Mouse (Mus musculus): ENCODE results near the gene Eda.
A peak's percentile ranks its signal among the peaks of the same experiment; 100 is the strongest.

The Eda gene

DNA sequence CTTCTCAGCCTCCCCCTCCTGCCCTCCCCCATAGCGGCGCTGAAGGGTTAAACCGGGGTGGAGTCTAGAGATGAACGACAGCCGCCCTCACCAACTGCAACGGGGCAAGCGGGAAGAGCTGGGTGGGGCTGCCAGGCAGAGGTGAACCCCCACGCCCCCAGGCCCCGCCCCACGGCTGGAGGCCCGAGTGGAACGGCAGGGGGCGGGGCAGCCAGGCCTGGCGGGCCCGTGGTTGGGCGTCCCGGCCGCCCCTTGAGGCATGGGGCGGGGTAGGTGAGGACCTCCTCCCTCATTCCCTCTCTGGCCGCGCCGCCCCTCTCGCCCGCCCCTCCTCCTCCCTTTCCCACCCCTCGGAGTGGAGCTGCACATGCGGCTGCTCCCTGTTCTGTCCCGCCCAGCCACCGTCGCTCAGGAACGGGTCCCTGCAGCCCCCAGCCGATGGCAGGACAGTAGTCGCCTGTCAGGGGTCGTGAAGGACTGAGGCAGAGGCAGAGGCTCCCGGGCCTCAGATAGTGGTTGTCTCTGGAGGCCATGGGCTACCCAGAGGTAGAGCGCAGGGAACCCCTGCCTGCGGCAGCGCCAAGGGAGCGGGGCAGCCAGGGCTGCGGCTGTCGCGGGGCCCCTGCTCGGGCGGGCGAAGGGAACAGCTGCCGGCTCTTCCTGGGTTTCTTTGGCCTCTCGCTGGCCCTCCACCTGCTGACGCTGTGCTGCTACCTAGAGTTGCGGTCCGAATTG lies at the start of gene Eda:
Gene Eda, plus strand, starts transcription at position 357 of the 735 bp plus-strand sequence.
- DNase-seq (ENCODE audit: extremely low spot score, low spot score), result peak; percentile 83

DNA sequence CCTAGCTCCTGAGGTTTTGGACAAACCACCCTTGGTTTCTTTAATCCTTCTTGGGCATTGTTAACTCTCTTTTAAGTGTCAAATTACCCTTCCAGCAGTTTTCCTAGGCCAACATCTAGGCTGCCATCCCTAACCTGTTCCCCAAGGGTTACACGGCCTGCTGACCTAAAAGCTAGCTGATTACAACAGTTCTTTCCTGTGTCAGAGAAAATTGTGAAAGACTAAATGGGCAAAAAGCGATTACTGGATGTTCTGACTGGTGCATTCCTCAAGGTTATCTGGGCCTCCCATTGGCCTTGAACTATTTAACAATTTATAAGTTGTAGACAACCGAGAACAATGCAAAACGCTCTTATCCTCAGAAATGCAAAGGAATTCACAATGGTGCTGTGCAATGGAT lies 14.4 kb upstream of the Eda start:
- DNase-seq (ENCODE audit: extremely low spot score, low spot score), result no peak

DNA sequence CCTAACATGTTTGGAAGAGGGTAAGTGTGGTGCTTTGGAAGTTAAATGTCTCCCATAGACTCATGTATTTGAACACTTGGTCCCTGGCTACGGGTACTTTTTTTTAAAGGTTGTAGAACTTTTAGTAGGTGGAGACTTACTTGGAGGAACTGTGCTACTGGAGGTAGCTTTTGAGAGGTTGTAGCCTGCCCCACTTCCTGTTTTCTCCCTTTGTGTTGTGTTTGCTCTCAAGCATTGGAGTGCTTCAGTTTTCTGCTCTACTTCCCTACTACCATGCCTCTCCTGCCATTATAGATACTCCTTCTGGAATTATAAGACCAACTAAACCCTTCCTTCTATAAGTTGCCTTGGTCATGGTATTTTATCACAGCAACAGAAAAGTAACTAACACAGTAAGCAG lies 5.3 kb upstream of the Eda start:
- no peak for DNase-seq (ENCODE audit: extremely low spot score, low spot score)

DNA sequence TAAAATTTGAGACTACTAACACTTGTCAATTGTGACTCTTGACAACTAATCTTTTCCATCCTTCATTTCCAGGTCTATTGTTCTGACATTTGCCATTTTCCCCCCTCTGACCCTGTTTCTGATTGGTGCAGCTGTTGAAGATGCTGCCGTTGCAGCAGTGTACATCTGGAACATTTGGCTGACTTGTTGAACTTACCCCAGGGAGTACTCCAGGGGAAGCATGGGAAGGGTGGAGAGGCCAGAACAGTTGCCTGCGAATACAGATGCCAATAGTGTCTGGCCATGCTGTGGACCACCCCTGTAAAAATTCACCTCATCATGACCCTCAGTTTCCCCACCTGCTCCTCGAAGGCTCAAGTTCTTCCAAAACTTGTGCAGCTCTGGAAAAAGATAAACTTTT lies 1.0 kb upstream of the Eda start:
- DNase-seq (ENCODE audit: extremely low spot score, low spot score), result peak; percentile 26

DNA sequence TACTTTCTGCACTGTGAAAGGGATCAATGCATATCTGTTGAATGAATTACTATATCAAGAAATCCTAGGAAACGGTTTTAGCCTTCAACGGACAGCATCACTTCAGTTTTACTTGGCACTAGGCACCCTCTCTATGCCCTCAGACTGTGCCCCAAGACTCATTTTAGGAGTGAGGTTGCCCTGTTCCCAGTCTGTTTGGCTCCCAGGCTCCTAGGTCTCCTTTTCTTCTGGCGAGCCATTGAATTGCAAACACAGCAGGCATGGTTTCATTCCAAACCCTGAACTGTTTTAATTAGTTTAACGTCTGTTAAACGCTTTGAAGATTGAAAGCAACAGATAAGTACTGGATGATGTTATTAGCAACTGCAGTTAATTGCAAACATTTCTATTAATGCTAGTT lies 603 bp upstream of the Eda start:
- peak; percentile 23 for DNase-seq (ENCODE audit: extremely low spot score, low spot score)

DNA sequence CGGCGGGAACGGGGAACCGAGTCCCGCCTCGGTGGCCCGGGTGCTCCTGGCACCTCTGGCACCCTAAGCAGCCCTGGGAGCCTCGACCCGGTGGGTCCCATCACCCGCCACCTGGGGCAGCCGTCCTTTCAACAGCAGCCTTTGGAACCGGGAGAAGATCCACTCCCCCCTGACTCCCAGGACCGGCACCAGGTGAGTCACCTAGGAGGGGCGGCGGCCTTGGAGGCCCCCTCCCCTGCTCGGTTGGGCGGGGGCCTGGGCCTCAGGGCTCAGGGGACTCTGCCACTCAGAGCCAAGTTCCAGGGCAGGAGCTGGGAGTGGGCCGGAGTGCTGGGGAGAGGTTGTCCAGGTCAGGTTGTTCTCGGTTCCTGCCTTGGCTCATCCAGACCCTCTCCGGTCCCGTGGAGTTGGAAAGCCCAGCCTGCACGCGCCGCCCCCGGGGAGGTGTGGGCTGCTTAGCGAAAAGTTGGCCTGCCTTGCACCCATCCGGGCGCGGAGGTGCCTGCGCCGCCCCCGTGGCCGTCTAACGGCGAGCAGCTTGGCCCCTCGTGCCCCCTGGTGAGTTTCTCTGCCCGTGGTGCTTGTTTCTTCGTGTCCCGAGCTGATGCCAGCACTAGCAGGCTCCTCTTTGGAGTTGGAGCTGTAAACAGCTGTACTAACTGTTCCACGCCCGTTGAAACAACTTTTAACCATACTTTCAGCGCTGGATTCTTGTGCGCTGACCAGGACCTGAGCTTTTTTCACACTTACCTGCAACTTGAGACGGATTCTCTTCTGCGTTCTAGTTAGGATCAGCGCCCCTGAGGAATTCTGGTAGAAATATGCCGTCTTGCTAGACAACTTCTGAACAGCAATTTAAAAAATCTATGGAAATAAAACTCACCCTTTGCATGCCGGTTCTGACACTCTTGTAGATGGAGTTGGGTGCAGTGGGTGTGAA lies 849 bp downstream of the Eda start:
- peak; percentile 34 for DNase-seq (ENCODE audit: extremely low spot score, low spot score)

DNA sequence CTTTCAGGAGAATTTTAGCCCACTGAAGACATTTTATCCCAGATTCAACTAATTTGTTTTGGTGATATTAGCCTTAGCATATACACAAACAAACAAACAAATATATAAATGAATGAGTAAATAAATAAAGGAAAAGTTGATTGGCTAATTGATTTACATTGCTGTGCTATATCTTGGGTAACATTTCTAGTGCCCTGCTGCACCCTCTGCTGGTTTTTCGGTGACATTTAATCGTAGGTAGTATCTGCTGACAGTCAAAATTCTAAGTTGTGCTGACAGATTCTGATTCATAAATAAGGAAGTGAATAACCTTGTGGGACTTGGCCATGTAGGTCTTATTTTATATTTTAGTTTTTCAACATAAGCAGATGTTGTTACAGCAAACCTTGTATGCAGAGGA lies 2.9 kb downstream of the Eda start:
- no peak for DNase-seq (ENCODE audit: extremely low spot score, low spot score)

DNA sequence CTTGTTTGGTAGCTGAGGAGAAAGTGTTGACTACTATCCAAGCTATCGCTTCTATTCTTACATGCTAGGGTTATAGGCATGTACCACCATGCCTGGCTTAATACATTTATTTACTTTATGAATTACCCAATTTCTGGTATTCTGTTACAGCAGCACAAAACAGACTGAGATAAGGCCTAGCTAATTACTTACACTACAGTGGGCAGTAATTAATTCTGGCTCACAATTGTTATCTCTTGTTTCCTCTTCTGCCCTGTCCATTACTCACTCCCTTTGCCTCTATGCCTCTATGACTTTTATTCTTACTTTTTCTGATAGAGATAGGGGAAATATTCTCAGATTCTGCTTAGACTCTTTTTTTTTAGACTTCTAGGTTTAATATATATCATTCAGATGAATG lies 18.0 kb downstream of the Eda start:
- DNase-seq (ENCODE audit: extremely low spot score, low spot score), result no peak

DNA sequence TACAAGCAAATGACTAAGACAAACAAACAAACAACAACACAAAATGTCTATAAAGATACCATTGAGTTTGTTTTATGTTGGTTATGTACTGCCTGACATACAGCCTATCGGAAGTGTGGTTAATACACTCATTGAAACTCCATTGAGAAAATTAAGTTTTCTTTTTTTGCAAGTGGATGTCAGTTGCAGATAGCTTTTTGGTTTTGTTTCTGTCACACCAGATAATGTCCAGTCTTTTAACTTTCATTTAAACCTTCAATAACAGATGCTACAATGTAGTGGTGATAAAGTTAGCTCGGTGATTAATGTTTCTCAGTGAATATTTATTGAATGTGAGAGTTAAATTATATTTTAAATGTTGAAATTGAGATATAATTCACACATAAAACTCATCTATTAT lies 23.9 kb downstream of the Eda start:
- no peak for DNase-seq (ENCODE audit: extremely low spot score, low spot score)

DNA sequence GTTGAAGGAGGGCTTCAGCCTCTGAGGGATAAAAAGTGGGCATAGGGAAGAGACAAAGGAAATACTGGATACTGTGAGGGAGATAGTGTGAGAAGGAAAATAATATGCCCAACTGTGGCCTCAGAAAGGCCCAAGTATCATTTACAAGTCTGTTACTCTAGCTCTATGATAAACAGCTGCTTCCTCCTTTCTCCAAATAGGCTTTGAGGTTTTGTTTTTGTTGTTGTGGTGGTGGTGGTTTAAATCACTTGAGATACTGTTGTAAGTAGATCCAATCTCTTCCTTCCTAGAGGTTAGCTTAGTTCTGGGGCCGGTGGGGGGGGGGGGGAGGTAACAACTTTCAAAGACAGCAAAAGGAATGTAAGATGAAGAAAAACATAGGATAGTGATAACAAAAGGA lies 143.0 kb downstream of the Eda start:
- no peak for DNase-seq (ENCODE audit: extremely low spot score, low spot score)

DNA sequence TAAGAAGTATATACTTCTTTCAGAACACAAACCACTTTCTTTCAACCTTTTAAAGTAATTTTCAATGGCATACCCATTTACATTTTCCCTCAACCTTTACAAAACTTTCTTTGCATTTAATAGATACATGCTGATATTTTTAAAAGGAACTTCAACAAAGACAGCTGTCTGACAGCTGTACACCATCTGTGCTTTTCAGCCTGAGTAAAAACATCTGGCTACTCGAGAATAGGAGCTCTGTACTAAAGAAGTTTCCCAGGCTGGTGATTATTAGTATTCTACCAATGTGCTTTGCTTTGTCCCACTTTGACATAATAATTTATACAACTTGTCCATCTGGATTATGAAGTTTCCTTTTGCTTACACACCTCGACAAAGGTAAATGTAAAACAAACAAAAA lies 219.9 kb downstream of the Eda start:
- no peak for DNase-seq (ENCODE audit: extremely low spot score, low spot score)

DNA sequence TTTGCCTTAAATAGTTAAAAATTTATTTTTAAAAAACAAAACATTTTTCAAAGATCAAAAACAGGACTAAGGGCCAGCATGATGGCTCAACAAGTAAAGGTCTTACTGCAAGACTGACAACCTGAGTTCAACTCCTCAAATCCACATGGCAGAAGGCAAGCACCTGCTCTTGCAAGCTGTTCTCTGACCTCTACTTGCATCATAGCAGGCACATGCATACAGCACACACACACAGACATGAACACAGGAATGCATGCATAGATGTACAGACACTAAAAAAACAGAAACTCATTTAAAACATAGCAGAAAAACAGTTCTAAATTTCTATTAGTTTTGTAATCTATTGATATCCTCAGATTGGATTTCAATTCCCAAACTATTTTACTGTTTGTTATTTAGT lies 338.2 kb downstream of the Eda start:
- no peak for DNase-seq (ENCODE audit: extremely low spot score, low spot score)

DNA sequence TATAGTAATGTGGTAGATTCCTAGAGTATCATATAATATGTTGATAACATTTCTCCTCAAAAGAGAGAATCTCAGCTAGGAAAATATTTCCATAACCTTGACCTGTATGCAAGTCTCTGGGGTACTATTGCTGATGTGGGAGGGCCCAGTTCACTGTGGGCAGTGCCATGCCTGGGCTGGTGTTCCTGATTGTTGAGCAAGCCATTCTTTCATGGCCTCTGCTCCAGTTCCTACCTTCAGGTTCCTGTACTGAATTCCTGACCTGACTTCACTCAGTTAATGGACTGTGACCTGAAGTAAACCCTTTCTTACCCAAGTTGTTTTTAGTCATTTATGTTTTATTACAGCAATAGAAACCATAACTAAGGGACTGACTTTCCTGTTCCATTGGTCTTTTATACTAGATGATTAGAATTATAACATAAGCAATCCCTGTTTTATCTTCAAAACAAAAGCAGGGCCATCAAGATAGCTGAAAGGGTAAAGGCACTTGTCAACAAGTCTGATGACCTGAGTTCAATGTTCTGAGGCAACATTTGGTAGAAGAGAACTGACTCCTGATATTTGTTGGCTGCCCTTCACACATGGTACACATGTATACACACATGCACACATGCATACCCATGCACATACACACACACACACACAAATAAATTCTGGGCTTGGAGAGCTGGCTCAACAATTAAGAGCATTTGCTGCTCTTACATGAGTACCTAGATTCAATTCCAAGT lies 338.9 kb downstream of the Eda start:
- DNase-seq (ENCODE audit: extremely low spot score, low spot score), result no peak

DNA sequence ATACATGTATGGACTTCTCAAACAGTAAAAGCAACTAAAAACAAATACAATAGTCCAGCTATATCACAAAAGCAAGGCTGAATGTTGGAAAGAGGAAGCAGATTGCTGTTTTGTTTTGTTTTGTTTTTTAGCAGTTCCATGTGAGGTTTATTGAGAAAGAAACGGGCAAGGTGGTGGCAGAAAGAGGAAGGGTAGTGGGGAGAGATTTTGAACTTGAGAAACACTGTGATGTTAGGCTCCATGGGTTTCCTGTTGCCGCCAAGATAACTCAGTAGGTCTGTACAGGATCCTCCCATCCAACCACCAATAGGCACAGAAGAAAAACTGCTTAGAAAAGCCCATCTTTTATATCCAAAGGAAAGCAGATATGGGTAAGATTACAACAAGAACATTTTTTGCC lies 365.3 kb downstream of the Eda start:
- DNase-seq (ENCODE audit: extremely low spot score, low spot score), result no peak

DNA sequence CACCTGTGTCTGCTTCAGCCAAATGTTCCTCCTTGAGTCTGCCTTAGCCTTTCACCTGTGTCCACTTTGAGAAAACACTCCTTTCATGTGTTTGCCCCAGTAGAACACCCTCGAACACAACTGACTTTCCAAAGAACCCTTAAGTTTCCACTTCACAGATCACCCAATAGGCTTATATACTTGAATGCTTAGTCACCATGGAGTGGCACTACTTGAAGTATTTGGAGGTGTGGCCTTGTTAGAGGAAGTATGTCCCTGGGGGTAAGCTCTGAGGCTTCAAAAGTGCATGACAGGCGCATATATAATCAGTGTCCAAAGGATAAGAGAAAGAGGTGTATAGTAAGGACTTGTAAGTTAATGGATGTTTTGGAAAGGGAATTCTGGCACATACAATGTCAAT lies 369.0 kb downstream of the Eda start:
- no peak for DNase-seq (ENCODE audit: extremely low spot score, low spot score)

DNA sequence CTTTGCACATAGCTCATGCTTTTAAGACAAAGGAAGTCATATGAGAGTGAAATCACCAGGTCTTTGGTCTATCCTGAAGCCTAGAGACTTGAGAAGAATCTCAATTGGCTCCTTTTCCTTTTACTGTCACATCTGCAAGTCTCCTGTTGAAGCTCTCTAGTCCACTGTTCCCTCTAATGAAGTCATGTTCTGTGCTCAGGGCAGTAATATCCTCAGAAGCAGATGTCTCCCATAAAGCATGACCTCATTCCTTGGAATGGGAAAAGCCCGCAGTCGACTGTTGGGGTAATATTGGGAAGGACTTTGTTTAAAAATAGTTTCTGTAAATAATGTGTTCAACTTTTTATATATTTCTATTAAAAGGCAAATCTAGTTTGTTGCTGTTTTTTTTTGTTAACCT lies 381.6 kb downstream of the Eda start:
- DNase-seq (ENCODE audit: extremely low spot score, low spot score), result no peak

DNA sequence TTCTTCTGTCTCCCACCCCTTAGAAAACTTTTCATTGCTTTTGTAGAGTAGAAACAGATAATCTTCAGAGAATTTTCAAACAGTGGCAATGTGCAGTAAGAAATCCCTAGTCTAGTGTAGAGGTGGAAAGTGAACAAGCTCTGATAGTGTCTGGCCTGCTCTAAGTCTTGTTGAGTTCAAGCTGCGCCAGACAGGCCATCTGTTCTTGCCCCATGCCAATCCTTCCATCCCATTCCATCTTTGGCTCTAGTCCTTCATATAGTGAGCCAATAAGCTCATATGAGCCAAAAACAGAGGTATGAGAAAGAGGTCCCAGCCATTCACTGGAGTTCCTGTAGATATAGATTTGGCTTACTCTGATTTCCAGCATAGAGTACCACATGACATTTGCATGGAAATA lies 414.5 kb downstream of the Eda start:
- DNase-seq (ENCODE audit: extremely low spot score, low spot score), result no peak

DNA sequence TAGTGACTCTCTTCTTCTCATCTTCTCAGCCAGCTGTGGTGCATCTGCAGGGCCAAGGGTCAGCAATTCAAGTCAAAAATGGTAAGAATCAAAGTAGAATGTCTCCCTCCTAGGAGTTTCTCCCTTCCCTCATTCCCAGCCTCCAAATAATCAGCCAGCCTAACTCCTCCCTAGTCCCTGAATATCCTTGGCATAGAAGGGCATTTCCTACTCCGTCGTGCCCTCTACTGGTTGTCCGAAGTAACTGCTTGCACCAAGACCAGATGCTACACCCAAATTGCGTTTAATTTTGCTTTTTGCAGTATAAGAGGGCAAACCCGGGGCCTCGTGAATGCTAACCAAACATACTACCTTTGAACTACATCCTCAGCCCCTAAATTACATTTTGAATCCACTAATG lies 416.9 kb downstream of the Eda start:
- peak; percentile 25 for DNase-seq (ENCODE audit: extremely low spot score, low spot score)

DNA sequence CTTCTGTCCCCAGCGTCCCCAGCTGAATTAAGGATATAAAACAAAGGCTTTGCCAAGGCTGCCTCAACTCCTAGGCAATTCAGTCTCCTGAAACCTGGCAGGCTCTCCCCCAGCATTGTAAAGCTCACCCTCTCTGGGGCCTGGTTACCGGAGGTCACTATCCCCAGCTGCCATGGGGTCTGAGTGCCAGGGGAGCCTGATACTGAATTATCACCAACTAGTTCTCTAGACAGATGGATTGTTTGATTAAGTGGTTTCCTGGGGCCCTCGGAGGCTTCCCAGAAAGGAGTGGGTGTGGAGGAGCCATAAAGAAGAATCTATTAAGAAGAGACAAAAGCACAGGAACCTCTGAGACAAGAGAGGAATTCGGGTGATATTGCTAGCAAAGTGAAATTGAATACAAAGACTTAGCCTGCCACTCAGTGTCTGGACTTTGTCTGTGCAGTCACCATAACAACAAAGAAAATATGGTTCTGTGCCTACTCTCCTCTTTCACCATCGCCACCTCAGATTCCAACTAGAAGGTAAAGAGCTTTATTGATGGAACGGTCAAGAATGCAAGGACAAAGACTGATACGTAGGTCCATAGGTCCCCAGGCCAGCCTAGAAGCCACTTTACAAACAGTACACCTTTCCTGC lies 418.9 kb downstream of the Eda start:
- DNase-seq (ENCODE audit: extremely low spot score, low spot score), result no peak

DNA sequence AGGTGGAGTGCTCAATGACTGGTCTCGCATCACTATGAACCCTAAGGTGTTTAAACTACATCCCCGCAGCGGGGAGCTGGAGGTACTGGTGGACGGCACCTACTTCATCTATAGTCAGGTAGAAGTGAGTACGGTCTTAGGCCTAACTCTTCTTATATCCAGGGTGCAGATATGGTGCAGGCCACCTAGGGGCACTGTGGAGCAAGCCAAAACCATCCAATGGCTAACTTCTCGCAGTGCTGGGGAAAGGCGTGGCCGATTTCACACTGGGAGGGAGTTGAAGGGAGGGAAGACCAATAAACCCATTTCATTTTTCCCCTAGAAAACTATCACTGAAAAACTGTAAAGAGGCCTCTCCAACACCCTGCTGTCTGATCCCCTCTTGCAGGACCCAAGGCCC lies 419.6 kb downstream of the Eda start:
- DNase-seq (ENCODE audit: extremely low spot score, low spot score), result no peak

DNA sequence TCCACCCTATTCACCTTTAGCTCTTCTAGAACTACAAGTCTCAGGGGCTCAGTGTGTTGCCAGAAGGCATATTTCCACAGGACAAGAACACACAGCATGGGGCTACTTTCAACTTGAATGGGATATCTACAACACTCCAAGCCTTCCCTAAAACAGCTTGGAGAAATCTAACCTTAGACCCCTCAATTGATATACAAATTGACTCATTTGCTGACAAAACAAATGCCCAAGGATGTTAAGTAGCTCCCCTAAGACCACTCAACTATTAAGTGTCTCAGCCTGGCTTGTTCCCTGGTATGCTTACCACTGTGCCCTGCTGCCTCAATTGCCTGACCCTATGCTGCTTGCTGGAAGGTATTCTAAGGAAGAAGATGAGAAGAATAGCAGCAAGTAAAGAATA lies 425.5 kb downstream of the Eda start:
- DNase-seq (ENCODE audit: extremely low spot score, low spot score), result no peak

DNA sequence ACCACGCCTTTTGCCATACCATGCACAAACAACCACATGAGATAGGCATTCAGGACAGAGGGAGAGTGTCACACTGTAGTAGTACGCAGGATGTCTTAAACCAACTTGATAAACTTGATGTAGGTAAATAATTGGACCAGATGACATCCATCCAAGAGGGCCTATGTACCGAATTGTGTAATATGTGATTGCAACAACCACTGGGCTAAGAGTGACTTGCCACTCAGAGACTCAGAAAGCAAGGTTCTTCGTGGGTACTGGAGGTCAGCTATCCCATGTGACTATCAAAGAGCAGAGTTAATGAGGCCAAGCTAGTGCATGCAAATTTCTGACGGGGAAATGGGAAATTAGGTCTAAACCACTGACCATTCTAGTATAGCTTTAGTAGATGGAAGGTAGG lies 426.3 kb downstream of the Eda start:
- no peak for DNase-seq (ENCODE audit: extremely low spot score, low spot score)
